Mouse (Mus musculus) megakaryocyte, embryonic 14.5 days (primary cell): ENCODE data around the gene Fubp1.

ENCODE experiments used
- FLI1 ChIP-seq: IDR thresholded peaks from 2 replicates; pipeline ENCODE4 v1.6.1; 2012; ENCODE audit warnings: low read length, inconsistent platforms, mixed read lengths
- GATA1 ChIP-seq: IDR thresholded peaks from 3 replicates; pipeline ENCODE4 v1.6.1; 2012; ENCODE audit warnings: mixed read lengths, low read length, inconsistent platforms, borderline replicate concordance

GRCm38 (mm10) chr3:152192238-152192931 is 17.8 kb upstream of the Fubp1 start:
- TF ChIP-seq GATA1 (no peak), FLI1 (no peak)
